Mouse (Mus musculus): ENCODE data around the gene Sowaha. TPM values are rescaled to one million over a fixed set of nuclear protein-coding genes. Genes with fewer than 3 reads are reported as not detected.
A peak's percentile ranks its signal among the peaks of the same experiment; 100 is the strongest.

The Sowaha gene
- polyA plus RNA-seq, 2 experiments, result 0.16 to 0.30 TPM

DNA sequence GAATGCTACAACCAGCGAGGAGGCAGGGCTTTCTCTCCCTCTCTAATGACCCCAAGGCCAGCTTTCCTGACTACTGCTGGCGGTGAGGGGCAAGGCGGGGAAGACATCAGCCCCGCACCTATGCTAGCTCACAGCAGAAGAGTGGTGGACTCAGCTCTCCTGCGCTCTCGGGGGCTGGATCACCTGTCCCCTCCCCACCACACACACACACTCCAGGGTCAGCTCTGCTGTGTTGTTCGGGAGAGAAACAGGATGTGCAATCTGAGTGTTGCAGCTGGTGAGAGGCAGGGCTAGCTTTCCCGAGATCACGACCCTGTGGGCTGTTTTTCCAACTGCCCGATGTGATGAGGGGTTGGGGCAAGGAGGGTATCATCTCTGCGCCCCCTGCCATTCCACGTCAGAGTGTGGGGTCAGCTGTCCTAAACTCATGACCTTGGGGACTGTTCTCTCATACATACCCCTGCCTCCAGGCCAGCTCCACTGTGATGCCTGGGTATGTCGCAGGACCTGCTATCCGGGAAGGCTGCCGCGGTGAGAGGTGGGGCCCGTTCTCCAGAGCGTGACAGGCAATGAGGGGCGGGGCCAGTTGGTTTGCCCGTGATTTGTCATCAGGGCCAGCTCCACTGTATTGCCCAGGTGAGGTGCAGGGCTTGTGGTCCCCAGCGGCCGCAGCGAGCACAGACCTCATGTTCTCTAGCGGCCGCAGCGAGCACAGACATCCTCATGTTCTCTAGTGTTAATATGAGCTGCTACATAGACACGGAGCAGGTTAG, 6.9 kb upstream of the Sowaha start:
- ATAC-seq (ENCODE audit: low FRiP score, low read depth) (no peak), DNase-seq (ENCODE audit: low spot score) (no peak)
- no peak overlapping the region for H3K27ac ChIP-seq (replicated peaks; ENCODE audit: low read depth, low read length)
- 9% methylated on average over 27 of the region's 27 CpGs for WGBS
- TF ChIP-seq POLR2A (IDR thresholded peaks at IDR 0.05; ENCODE audit: borderline replicate concordance, extremely low read depth, insufficient read depth, insufficient read length), result no peak
- H3K4me1 ChIP-seq (ENCODE audit: control insufficient read depth, insufficient read depth, low read length), result 0 out of 2 replicates have a peak, but pooled peaks cover 6% of the 10 kb centered on the region
- H3K4me3 ChIP-seq (replicated peaks; ENCODE audit: low read length), result peak overlapping the region; percentile 23
- peaks cover 7% of the 10 kb centered on the region; the same call in 1 of the 2 replicates for H3K27me3 ChIP-seq (ENCODE audit: control insufficient read depth, insufficient read depth, low read length)
- H3K9ac ChIP-seq (ENCODE audit: low read depth, low read length, severe bottlenecking), result no peak overlapping the region; the same call in 1 of the 2 replicates
- H3K36me3 ChIP-seq (ENCODE audit: control insufficient read depth, insufficient read depth, low read length), result no peaks in the 10 kb centered on the region
- peak overlapping the region; percentile 40 for H3K4me2 ChIP-seq (replicated peaks; ENCODE audit: low read depth, low read length, severe bottlenecking)
- no peaks in the 10 kb centered on the region for H3K9me3 ChIP-seq (ENCODE audit: control insufficient read depth, low read length)

DNA sequence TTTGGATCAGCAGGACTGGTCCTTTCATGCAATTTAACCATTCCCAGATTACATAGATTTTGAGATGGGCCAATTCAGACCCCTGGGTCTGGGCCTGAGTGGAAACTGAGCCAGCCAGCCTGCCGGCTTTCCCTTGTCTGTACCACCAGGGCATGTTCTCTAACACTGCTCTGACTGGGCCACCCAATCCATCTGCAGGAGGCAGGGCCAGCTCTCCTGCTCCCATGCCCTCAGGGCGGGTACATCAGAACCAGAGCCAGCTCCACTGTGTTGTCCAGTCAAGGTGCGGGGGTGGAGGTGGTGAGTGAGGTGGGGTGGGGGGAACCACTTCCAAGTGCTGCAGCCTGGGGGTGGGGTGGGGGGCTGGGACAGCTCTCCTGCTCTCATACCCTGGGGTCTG, 6.3 kb upstream of the Sowaha start:
- Histone ChIP-seq H3K36me3 (ENCODE audit: control insufficient read depth, insufficient read depth, low read length) (no peaks in the 10 kb centered on the region), H3K9ac (ENCODE audit: low read depth, low read length, severe bottlenecking) (no peak overlapping the region), H3K4me3 (replicated peaks; ENCODE audit: low read length) (no peak overlapping the region), H3K27ac (replicated peaks; ENCODE audit: low read depth, low read length) (no peak overlapping the region), H3K27me3 (ENCODE audit: control insufficient read depth, insufficient read depth, low read length) (peaks cover 9% of the 10 kb centered on the region), H3K4me1 (ENCODE audit: control insufficient read depth, insufficient read depth, low read length) (0 out of 2 replicates have a peak, but pooled peaks cover 6% of the 10 kb centered on the region), H3K4me2 (replicated peaks; ENCODE audit: low read depth, low read length, severe bottlenecking) (no peak overlapping the region), H3K9me3 (ENCODE audit: control insufficient read depth, low read length) (no peaks in the 10 kb centered on the region)
- DNase-seq (ENCODE audit: low spot score) (no peak), ATAC-seq (ENCODE audit: low FRiP score, low read depth) (no peak)
- 53% methylated on average over 3 of the region's 3 CpGs for WGBS
- TF ChIP-seq POLR2A (IDR thresholded peaks at IDR 0.05; ENCODE audit: borderline replicate concordance, extremely low read depth, insufficient read depth, insufficient read length), result no peak

DNA sequence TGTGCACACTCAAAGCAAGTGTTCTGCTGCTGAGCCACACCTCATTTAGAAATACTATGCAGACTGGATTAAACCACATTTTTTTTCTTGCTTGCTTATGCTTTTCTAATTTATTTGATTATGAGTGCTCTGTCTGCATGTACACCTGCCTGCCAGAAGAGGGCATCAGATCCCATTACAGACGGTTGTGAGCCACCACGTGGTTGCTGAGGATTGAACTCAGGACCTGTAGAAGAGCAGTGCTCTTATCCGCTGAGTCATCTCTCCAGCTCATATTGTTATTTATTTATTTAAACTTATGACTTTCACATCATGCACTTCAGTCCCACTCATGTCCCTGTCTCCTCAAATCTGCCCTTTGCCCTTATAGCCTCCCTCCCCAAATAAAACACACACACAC, 5.6 kb upstream of the Sowaha start:
- ATAC-seq (ENCODE audit: low FRiP score, low read depth) (no peak), DNase-seq (ENCODE audit: low spot score) (no peak)
- no peak overlapping the region for H3K9ac ChIP-seq (ENCODE audit: low read depth, low read length, severe bottlenecking)
- no peaks in the 10 kb centered on the region for H3K36me3 ChIP-seq (ENCODE audit: control insufficient read depth, insufficient read depth, low read length)
- no peaks in the 10 kb centered on the region for H3K9me3 ChIP-seq (ENCODE audit: control insufficient read depth, low read length)
- H3K4me2 ChIP-seq (replicated peaks; ENCODE audit: low read depth, low read length, severe bottlenecking), result no peak overlapping the region
- H3K4me3 ChIP-seq (replicated peaks; ENCODE audit: low read length), result no peak overlapping the region
- H3K4me1 ChIP-seq (ENCODE audit: control insufficient read depth, insufficient read depth, low read length), result 0 out of 2 replicates have a peak, but pooled peaks cover 6% of the 10 kb centered on the region
- TF ChIP-seq POLR2A (IDR thresholded peaks at IDR 0.05; ENCODE audit: borderline replicate concordance, extremely low read depth, insufficient read depth, insufficient read length), result no peak
- 44% methylated on average over 3 of the region's 3 CpGs for WGBS
- H3K27me3 ChIP-seq (ENCODE audit: control insufficient read depth, insufficient read depth, low read length), result peaks cover 15% of the 10 kb centered on the region
- no peak overlapping the region for H3K27ac ChIP-seq (replicated peaks; ENCODE audit: low read depth, low read length)

DNA sequence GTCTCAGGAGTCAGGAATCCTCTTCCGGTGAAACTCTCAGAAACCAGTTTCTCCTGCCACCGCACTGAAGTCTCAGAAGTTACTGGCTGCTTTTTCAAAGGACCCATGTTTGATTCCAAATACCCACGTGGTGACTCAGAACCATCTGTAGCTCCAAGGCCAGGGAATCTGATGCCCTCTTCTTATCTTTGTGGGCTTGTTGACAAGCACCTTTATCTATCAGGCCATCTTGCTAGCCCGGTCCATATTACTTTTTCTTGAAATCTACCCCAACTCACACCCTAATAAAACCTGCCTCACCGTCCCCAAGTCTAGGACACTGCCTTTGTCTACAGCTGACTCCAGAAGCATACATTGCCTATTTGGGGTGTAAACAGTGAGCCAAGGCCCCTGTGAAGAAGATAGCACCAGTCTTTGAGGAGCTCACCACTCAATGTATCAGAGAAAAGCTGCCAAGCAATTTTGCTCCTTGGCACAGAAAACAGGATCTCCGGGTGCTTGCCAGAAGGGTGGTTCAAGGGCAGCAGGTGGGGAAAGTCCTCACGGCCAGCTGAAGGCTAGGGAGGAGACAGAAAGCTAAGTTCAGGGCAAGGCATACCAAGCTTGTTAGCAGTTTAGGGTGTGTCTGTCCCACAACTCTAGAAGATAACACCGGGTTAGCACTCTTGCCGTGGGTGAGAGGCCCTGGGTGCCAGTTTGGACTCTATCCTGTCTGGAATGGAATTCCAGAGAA, 3.3 kb upstream of the Sowaha start:
- no peaks in the 10 kb centered on the region for H3K36me3 ChIP-seq (ENCODE audit: control insufficient read depth, insufficient read depth, low read length)
- no peaks in the 10 kb centered on the region for H3K9me3 ChIP-seq (ENCODE audit: control insufficient read depth, low read length)
- H3K9ac ChIP-seq (ENCODE audit: low read depth, low read length, severe bottlenecking), result no peak overlapping the region
- ATAC-seq (ENCODE audit: low FRiP score, low read depth), result no peak
- peaks cover 19% of the 10 kb centered on the region for H3K4me1 ChIP-seq (ENCODE audit: control insufficient read depth, insufficient read depth, low read length)
- DNase-seq (ENCODE audit: low spot score), result no peak
- peaks cover 39% of the 10 kb centered on the region for H3K27me3 ChIP-seq (ENCODE audit: control insufficient read depth, insufficient read depth, low read length)
- no peak overlapping the region for H3K27ac ChIP-seq (replicated peaks; ENCODE audit: low read depth, low read length)
- no peak overlapping the region for H3K4me3 ChIP-seq (replicated peaks; ENCODE audit: low read length)
- no peak overlapping the region for H3K4me2 ChIP-seq (replicated peaks; ENCODE audit: low read depth, low read length, severe bottlenecking)
- no peak for TF ChIP-seq POLR2A (IDR thresholded peaks at IDR 0.05; ENCODE audit: borderline replicate concordance, extremely low read depth, insufficient read depth, insufficient read length)
- WGBS, result 74% methylated on average over 9 of the region's 9 CpGs

DNA sequence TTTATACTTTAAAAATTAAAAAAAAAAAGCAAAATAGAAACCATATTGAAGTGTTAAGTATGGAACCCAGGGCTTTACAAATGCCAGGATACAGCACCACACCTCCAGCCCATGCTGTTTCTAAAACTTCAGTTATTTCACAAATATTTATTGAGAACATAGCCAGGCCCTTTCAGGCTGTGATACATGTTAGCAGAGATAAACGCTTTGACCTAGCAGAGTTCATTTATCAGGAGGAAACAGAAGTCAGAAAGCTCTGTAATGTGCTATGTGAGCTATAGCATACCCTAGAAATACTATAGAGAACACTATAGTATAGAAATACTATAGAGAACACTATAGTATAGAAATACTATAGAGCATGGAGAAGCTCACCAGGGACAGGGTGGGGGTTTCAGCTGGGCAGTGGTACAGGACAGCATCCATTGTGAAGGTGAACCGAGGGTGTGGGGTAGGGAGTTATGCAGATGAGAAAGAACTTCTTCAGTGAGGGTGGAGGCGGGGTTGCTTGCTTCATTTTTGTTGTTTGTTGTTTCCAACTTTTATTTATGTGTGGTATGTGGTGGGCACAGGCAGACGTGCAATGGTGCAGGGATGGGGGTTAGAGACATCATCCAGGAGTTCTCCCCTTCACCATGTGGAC, 1.1 kb upstream of the Sowaha start:
- Histone ChIP-seq H3K9ac (ENCODE audit: low read depth, low read length, severe bottlenecking) (no peak overlapping the region), H3K4me3 (replicated peaks; ENCODE audit: low read length) (no peak overlapping the region), H3K4me1 (ENCODE audit: control insufficient read depth, insufficient read depth, low read length) (peaks cover 13% of the 10 kb centered on the region), H3K27ac (replicated peaks; ENCODE audit: low read depth, low read length) (no peak overlapping the region), H3K27me3 (ENCODE audit: control insufficient read depth, insufficient read depth, low read length) (peaks cover 48% of the 10 kb centered on the region), H3K9me3 (ENCODE audit: control insufficient read depth, low read length) (no peaks in the 10 kb centered on the region), H3K4me2 (replicated peaks; ENCODE audit: low read depth, low read length, severe bottlenecking) (no peak overlapping the region), H3K36me3 (ENCODE audit: control insufficient read depth, insufficient read depth, low read length) (no peaks in the 10 kb centered on the region)
- 69% methylated on average over 4 of the region's 4 CpGs for WGBS
- ATAC-seq (ENCODE audit: low FRiP score, low read depth) (no peak), DNase-seq (ENCODE audit: low spot score) (no peak)
- TF ChIP-seq POLR2A (IDR thresholded peaks at IDR 0.05; ENCODE audit: borderline replicate concordance, extremely low read depth, insufficient read depth, insufficient read length), result no peak
